Mouse (Mus musculus) megakaryocyte, embryonic 14.5 days (primary cell): ENCODE results near the gene Adamts20.

Source experiments
- FLI1 ChIP-seq: IDR thresholded peaks from 2 replicates; pipeline ENCODE4 v1.6.1; 2012; ENCODE audit warnings: low read length, inconsistent platforms, mixed read lengths
- GATA1 ChIP-seq: IDR thresholded peaks from 3 replicates; pipeline ENCODE4 v1.6.1; 2012; ENCODE audit warnings: mixed read lengths, low read length, inconsistent platforms, borderline replicate concordance

DNA sequence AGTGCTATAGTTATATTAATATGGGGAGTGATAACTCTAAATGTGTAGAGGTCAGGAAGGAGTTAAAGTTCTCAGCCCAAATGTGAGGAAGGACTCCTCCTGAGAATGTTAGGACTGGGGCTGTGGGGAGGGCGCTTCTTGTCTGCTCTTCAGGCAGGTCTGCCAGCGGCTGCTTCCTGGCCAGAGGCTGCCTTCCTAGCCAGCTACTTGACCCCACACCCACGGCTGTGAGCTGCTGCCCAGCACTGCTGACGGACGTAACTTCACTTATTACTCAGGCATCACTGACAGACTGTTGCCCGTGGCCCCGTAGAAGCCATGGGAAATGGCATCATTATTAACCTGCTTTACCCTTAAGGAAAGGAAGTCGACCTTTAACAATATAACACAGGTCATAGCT is 242.1 kb downstream of the Adamts20 start:
- no peak for TF ChIP-seq GATA1
- no peak for TF ChIP-seq FLI1
